Mouse (Mus musculus): ENCODE measurements around the gene Foxl2.

GRCm38 (mm10) chr9:98973561-98973960 is 18.5 kb downstream of the Foxl2 start:
- no peak for TF ChIP-seq EP300 (IDR thresholded peaks at IDR 0.05; ENCODE audit: low read depth)
- no peak for TF ChIP-seq CTCF (IDR thresholded peaks at IDR 0.05; ENCODE audit: low read depth)

Data from liver, postnatal 0 days (tissue).